Mouse (Mus musculus) embryonic fibroblast, embryonic 13.5 days (primary cell): ENCODE measurements at regions not wholly inside any gene's neighbourhood (a gene's known extent, or its start where the extent isn't known, plus 50 kb on each side); places are given as distances from the start of the nearest gene placed in this dataset.

ENCODE experiments used
- CTCF ChIP-seq: IDR thresholded peaks from 2 replicates; pipeline ENCODE4 v1.5.1; 2011; ENCODE audit warnings: mild to moderate bottlenecking, control low read depth, low read length, moderate library complexity, borderline replicate concordance; ENCODE audit not compliant: insufficient read depth
- POLR2A ChIP-seq: IDR thresholded peaks from 2 replicates; pipeline ENCODE4 v1.6.1; 2011; ENCODE audit warnings: low read depth, mild to moderate bottlenecking, control low read depth, low read length, moderate library complexity

- TF ChIP-seq CTCF (no peak), POLR2A (no peak)
Observed at GRCm38 (mm10) chr17:47189770-47190169, 178.9 kb upstream of the Mrps10 start.
